Mouse (Mus musculus): Measurements from ENCODE around the gene Adcy6.

GRCm38 (mm10) chr15:98602191-98602881 is 7.5 kb downstream of the Adcy6 start:
- TF ChIP-seq ZNF384 (IDR thresholded peaks at IDR 0.05; ENCODE audit: low read depth, low read length), result no peak
- TF ChIP-seq CHD2 (IDR thresholded peaks at IDR 0.05; ENCODE audit: low read depth, low read length), result no peak
- no peak for TF ChIP-seq HCFC1 (IDR thresholded peaks at IDR 0.05; ENCODE audit: borderline replicate concordance, insufficient read depth, low read length)
- TF ChIP-seq MAFK (IDR thresholded peaks at IDR 0.05; ENCODE audit: insufficient read depth, low read depth, low read length), result no peak
- TF ChIP-seq ZC3H11A (IDR thresholded peaks at IDR 0.05; ENCODE audit: borderline replicate concordance, low read depth, low read length), result no peak
